Mouse (Mus musculus) thymus, postnatal 4 days (tissue): ENCODE results near the gene Gm37240.

Experiments
- DNase-seq: peaks from one replicate; pipeline ENCODE4 v3.0.0; 2021

Gm37240 gene

DNA sequence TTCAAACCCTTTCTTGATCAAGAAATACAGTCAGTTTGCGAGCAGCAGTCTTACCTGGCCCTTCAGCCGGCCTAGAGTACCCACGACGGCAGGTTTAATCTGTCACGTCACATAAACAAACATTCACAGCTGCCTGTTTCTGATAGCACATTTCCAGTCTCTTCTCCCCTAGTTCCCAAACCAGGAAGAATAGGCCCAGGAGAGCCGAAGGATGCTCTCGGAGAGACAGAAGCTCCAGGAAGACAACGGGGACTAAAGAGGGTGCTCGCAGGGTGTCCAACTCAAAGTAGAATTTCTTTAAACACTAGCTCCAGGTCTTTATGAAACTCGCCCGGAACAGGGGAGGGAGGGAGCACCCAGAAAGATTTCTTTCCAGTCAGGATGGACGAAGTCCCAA lies 1408.4 kb downstream of the Gm37240 start:
- DNase-seq, result no peak

DNA sequence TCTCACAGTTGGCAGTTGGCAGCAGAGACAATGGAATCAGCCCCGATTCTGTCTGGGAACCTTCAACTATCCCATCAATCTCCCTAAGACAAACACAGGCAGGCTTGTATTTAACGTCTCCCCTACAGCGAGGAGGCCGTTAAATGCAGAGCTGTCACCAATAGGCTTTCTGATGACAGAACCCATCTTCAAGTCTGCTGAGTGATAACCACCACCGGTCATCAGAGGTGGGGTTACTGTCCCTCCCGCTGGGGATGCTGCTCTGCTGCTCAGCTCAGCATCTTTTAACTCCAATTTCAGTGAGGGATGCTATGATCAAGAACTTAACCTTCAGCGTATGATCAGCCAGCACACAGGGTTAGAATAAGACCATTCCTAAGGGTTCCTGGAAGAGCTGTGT lies 1409.1 kb downstream of the Gm37240 start:
- no peak for DNase-seq

DNA sequence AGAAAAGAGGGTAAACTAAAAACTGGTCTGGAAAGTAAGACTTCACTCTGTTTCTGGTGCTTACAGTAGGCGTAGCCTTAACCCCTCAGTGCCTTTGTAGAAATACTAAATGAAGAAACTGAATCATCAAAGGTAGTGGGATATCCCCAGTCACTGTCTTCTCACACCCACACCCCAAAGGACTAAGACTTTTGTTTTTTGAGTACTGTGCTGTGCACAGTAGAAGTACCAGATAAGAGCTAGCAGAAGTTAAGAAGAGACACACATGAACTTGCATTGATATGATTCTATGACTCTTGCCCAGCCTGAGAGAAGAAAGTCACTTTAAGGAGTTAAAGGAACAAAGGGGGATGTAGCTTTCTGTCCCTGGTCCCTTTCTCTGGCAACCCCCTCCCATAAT lies 1409.8 kb downstream of the Gm37240 start:
- DNase-seq, result no peak

DNA sequence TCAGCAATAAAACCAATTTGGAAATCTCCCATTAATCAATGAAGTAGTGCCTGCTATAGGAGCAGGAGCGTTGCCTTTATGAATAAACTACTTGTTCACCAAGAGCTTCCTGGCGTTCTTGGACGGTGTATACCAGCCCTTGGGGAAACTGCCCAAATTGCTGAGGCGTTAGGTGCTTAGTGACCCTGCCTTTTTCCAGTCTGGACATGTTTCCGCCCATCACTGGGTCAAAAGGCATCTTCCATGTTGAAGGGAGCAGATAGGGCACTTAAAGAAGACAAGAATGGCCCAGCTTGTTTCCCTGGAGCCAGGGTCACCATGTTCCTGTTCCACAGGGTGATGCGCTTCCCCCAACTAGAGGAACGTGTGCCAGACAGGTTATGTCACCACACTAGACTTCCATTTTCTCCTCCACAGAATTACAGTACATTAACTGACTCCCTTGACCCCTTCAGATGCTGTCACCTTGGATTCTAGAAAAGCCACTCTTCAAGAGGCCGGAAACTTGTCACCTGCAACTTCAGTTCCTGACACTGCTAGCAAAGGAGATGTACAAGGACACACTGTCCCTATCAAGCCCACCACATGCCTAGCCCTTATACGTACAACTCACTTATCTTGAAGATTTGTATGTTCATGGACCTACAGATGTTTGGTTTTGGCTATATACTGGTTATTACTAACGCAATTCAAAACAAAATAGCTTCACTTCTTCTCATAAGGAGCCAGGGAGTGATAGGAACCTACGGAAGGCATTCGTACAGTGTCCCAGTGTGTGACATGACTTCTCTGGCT lies 1412.1 kb downstream of the Gm37240 start:
- no peak for DNase-seq

DNA sequence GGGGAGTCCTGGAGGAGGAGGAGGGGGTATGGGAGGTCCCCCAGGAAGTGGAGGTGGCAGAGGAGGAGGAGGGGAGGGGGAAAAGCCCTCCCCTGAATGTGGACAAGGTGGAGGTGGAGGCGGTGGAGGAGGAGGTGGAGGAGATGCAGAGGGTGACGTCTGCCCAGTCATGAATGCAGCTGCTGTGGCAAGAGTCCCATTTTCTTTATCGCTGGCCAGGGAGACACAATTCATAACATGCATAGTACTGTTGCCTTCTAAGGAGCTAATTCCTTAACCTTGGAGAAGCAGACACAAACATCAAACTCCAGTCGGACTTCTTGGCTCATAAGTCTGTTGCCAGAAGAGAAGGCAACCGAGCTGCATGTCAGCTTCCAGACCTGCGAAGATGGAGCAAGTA lies 1412.9 kb downstream of the Gm37240 start:
- no peak for DNase-seq

DNA sequence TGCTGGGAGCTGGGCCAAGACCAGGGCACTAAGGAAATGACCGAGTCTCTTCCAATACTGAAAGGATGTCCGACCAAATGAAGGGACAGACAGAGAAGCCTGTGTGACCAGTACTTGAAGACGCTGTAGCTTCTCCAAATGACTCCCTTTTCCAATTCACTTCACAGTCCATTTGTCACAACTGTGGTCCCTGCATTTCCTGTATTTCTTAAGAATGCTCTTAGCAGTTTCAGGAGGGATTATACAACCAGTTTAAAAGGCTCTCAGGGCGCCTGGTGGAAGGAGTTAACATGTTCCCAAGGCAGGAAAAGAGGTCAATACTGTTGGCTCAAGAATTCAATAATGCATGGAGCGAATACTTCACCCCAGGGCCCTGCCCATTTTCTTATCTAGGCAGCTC lies 1414.4 kb downstream of the Gm37240 start:
- DNase-seq, result no peak

DNA sequence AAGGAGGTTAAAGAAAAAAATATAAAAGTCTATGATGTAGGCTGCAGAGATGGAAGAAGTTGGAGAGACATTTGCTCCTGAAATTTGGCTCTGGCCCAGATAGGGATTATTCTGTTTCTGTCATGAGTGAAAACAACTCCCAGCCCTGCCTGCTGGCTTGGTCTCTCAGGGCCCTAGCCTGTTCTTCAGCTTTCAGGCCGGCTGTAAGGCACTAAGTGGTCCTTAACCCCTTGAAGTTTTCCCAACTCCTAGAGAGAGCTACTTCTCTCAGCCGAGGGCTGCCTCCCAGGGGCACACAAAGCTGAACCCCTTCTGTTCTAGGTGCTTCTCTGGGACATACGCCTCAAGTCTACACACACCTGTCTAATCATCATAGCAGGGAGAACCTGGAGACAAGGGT lies 1414.8 kb downstream of the Gm37240 start:
- no peak for DNase-seq

DNA sequence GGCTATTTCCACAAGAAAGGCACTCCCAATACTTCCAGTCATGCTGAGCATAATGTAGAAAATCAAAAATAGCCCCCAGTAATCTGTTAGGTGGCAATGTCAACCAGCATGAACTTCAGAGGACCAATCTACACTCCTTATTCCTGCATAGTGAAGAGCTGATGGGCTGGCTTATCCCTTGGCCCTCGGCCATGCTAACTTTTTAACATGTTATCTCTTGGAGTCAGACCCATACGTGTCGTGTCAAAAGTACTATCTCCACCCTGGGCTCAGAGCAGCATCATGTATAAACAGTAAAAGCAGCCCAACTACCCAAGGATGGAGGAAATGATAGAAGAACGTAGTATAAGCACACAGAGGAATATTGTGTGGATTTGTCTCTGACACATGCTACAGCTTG lies 1416.2 kb downstream of the Gm37240 start:
- no peak for DNase-seq

DNA sequence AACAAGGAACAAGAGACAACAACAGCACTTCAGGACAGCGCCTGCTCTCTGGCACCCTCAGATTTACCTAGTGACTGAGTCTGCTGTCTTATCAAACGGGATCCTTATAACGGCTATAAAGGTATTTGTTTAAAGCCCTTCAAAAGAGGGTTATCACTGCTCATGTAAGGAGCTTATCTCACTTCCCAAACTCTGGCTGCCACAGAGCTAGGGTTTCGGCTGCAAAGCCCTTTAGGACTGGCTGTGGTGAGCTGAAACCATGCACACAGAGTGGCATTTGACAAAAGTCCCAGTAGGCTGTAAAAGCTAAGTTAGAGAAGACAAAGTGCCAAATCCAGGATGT lies 1419.2 kb downstream of the Gm37240 start:
- no peak for DNase-seq

DNA sequence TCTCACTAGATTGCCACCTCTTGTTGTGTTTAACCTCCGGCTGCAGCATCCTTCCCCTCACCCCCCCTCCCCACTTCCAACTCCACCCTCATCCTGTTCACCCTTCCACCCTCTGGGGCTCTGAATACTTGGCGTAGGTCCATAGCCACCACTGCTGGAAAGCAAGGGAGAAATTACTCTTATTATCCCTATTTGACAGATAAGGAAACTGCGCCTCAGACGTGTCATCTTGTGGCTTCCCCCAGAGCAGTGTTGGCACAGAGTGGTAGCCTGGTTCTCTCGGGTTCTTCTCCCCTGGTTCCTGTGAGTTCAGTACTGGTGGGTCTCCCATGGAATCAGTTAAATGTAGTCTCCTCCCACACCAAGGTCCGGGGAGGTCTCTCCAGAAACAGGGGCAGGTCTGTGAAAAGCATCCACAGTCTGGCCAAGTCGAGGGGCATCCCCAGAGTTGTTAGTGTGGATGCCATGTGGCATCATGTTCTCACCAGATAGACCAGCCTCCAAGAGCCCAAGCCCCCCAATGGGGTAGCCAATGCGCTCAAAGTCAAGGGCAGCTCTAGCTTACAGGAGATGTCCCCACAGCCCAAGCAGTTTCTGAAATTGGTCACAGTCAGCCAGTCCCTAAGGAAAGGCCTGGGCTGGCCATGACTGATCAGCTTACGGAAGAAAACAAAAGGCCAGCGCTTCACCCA lies 1419.8 kb downstream of the Gm37240 start:
- no peak for DNase-seq

DNA sequence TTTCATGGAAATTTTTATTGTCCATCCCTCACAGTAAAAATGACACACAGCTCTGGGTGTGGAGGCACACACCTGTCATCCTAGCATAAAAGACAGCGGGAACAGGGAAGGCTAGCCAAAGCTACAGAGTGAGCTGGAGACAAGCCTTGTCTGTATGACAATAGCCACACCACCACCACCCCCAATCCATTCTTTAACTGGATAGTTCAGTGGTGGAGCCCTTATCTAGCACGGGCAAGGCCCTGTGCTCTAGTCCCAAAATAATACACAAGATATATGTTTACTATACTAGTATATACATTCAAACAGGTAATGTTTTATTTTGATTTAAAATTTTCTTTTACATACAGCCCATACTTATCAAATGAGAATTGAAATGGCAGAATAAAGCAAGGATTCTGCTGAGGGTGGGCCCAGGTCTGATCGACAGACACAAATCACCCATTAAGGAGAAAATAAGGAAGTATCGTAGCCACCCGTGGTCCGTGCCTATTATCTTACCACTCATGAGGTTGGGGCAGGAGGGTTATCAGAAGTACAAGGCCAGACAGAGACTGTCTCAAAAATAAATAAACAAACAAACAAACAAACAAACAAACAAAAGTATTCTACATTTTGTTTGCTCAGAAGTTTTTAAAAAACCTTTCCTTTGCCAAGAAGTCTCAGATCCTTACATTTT lies 1421.4 kb downstream of the Gm37240 start:
- no peak for DNase-seq

DNA sequence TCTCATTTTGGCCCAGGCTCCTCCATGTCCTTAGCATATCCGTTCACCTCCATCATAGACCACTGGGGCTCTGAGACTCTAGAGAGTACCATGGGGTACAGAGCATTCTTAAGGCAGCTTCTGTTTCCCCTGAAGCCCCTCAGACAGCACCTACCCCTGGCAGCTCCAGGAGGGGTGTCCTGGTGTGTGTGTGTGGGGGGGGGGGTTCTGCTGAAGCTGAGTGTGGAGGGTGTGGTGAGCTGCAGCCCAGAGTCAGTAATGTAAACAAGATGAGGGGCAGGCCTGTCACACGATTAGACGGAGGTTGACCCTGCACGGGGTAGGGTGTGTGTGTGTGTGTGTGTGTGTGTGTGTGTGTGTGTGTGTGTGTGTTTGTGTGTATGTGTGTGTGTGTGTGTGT lies 1425.6 kb downstream of the Gm37240 start:
- no peak for DNase-seq

DNA sequence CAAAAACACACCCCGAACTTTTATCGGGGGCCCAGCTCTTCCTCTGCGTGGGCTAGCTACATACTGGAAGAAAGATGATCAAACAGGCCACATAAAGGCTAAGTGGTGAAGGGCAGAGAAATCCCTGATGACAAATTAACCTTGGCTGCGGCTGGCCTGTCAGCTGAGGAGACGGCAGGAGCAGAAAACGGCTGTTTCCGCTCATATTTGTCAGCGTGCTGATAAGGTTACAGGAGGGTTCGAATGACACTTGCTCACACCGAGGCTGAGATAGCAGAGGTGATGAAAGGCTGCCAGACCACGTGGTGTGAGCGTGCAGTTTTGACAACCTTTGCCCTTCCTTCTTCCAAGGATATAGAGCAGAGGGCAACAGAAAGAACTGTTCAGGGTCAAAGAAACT lies 1426.4 kb downstream of the Gm37240 start:
- DNase-seq, result peak; percentile 25

DNA sequence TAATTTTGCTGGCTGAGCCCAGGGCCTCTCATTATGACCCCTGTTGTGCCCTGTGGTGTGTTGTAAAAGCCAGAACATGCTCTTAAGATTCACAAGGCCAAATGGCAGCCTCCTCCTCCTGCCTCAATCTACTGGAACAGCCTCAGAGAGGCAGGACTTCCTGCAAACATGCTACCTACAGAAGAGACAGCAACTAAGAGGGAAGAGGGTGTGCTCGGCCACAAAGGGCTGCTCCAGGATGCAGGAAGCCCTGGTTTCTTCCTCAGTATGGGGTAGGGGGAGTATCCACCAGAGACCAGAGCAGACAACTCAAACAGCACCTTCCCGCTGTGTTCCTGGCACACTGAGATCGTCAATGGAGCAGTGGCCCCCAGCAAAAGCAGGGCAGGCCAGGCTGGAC lies 1426.8 kb downstream of the Gm37240 start:
- peak; percentile 11 for DNase-seq

DNA sequence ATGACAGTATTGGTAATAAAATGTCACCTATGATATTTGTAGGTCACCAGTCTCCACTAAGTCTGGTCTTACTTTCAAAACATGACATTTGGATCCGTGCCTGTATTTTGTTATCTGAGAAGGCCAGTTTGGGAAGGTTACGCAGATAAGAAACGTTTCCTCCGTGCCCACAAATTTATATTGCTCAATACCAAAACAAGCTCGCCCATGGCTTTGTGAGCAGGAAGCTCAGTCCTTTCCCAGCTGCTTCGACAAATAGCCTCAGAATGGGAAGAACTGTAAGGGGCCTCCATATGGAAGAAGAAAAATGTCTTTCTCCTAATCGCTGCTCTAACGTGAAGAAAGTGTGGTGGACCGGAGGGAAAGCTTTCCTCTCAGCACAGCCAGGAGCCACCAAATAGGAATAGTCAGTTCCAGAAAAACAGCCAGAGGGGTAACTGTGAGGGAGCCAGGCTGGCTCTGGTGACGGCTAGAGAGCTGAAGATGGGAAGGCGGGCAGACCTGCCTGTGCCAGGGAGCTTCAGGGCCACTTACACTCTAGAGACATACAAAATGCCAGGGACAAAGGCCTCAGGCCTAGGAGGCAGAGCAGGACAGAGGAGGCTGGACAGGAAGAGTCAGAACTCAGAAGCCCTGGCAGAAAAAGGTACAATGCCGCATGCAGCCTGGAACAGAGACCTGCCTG lies 1431.4 kb downstream of the Gm37240 start:
- no peak for DNase-seq

DNA sequence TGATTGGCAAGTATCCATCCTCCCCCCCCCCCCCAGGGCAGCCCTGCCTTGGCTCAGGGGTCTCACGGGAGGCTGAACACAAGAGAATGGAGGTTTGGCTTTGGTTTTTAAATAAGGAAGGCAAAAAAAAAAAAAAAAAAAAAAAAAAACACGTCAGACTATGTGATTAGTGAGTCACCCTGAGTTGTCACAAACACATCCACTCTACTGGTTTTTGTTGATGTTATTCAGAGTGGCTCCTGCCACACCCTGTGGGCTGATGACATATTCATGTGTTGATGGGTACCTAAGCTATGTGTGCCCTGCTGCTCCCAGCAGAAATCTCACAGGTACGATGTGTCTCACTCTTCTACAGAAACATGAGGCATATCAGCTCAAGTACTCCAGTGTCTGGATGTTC lies 1436.7 kb downstream of the Gm37240 start:
- no peak for DNase-seq

DNA sequence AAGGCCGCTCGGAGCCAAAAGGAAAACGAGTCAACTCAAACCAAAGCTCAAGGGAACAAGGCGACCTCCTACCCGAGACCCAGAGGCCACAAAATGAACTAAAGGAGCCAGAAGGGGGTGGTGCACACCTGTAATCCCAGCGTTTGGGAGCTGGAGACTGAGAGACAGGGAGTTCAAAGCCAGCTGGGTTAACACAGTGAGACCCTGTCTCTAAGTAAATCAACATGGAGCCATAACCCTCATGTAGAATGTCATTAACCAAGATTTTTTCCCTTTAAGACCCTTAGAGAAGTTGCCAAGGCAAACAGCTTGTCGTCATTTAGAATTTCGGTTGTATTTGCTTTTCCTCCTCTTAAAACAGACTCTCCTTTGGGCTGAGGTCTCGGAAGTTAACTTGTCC lies 1438.3 kb downstream of the Gm37240 start:
- DNase-seq, result no peak

DNA sequence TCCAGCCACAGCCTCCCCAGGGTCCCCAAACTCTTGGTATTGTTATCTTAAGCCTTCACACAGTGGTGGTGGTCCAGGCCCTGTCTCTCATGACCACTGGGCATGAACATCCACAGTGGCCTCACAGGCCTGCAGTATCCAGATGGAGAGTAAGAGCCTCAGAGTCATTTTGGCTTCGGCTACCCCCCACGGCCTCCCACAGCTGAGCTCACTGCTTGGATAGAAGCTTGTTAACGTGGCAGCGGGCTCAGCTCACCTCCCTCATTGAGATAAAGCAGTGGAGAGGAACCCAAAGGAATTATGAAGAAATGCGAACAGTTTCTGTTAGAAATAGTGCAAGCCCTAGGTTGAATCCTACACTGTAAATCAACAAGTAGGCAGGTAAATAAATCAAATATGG lies 1439.5 kb downstream of the Gm37240 start:
- no peak for DNase-seq
